Mouse (Mus musculus) adrenal gland, adult 8-10 months (tissue): Measurements from ENCODE around the gene Arvcf. TPM values are rescaled to one million over a fixed set of nuclear protein-coding genes. Genes with fewer than 3 reads are reported as not detected.
A peak's percentile ranks its signal among the peaks of the same experiment; 100 is the strongest.

ENCODE experiments used
- DNase-seq: peaks from one replicate; pipeline ENCODE4 v3.0.0; 2022
- total RNA-seq, 4 experiments: library from RNA; stranded (reverse); gene quantifications; 2 replicates each; pipeline ENCODE4 v1.2.4; 2022

Arvcf gene
- total RNA-seq, 4 experiments from 2014 or later: 25.5 to 67.0 (median 52.7) TPM

DNA sequence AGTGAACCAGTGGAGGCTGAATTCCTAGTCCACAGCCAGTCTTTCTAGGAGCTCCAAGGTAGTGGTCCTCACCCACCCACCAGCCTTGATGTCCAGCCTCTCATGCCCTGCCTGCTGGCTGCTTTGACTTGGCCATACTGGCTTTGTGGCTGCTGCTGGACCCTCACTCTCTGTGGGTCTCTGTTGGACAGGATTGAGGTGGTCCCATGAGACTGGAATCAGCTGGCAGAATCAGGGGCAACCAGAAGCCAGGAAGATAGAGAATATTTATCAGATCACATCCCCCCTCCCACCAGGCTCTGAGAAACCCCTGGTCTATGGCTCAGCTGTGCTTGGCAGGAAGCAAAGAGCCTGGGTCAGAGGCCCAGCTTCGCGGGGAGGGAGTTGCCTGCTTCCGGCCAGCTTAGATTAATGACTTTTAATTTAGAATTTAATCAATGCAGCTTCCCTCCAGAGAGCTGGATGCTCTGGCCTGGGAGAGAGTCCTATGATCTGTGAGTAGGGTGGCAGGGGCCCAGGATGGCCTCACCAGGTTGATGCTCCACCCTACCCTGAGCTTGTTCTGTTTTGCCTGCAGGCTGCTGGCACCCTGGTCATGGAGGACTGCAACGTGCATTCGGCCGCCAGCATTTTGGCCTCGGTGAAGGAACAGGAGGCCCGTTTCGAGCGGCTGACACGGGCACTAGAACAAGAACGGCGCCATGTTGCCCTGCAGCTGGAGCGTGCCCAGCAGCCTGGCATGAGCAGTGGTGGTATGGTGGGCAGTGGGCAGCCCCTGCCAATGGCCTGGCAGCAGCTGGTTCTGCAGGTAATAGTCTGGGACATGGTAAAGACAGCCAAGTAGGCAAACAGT is 40.8 kb downstream of the Arvcf start:
- no peak for DNase-seq

DNA sequence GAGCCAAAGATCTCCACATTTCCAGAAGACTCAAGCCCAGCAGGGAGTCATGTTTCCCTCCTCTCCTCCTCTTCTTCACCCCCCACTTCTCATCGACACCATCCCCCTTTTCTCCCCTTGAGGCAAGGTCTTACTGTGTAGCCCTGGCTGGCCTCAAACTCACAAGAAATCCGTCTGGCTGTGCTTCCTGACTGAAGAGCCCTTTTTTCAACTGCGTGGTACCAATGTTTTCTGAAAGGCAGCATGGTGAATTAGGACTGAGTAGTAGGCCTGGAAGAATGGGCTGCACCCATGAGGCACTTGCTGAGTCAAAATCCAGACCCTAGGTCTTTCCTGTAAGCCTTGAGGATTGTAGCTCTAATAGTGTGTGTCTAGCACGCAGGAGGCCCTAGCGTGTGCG is 42.4 kb downstream of the Arvcf start:
- no peak for DNase-seq

DNA sequence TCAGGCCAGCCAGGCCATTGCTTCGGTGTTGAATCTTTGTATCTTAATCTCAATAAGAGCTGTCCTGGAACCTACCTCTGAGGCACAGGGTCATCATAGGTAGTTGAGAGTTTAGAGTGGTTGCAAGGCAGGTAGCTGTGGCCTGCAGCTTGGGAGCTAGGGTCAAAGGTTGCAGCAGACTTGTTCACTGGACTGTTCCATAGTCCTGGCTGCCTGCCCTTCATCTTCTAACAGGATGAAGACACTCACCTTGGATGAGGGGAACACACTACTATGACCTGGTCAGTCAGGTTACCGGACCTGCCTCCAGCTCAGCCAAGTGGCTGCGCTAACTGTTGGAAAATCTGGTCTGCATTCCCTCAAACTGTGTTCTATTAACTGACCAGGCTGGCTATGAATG is 43.1 kb downstream of the Arvcf start:
- DNase-seq: no peak

DNA sequence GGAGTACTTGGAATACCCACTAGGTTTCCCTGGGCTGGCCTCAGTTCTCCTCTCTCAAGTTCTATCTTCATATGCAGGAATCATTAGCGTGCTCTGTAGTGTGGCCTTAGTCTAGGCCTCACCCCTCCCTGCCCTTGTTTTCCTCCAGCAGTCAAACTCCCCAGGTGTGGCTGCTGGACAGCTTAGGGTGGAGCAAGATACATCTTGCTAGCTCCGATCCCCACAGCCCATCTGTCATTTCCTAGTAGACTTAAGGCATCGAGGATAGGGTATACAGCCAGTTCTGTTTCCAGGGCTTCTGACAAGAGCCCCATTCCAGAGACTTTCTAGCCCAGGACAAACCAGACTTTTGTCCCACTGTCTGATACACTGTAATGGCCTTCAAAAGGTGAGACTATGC is 43.7 kb downstream of the Arvcf start:
- no peak for DNase-seq

DNA sequence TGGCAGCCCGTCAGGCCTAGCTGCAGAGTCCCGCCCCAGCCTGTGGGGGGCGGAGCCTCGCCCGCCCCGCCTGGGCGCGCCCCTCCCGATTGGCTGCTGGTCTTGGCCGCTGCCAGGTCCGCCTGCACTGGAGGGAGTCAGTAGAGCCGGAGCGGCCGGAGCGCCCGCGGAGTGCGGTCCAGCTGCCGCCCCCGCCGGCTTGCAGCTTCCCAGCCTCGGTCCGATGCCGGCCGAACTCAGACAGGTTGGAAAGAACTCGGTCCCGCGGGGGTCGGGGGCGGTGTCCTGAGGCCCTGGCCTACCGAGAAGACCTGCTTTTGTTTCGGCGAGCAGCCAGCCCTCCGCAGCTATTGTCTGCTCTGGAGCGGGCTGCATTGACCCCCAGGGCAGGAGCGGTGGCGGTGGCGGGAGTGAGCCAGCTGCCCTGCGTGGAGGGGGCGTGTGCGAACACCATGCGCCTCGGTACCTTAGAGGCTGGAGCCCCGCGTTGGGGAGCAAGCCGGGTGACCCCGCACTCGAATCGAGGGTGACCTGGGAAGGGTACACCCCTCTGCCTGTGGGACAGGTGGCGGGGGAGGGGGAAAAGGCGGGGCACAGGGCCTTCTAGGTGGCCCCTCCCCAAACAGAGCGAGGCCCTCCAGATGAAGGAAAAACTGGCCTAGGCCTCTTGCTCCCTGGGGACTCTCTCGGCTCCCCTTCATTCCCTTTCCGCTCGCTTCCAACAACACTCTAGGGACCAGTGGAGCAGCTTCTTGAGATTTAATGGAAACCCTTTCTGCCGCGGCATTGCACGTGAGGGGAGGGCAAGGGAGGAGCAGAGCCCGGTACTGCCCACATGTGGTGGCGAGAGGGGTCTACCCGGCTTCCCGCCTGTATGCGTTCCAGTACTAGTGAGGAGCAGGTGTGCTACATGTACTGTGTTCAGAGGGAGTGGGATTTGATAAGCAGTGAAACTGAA is 44.8 kb downstream of the Arvcf start:
- peak; percentile 91 for DNase-seq

- DNase-seq: no peak
These were observed 45.6 kb downstream of the Arvcf start for GRCm38 (mm10) chr16:18393595-18393994.

DNA sequence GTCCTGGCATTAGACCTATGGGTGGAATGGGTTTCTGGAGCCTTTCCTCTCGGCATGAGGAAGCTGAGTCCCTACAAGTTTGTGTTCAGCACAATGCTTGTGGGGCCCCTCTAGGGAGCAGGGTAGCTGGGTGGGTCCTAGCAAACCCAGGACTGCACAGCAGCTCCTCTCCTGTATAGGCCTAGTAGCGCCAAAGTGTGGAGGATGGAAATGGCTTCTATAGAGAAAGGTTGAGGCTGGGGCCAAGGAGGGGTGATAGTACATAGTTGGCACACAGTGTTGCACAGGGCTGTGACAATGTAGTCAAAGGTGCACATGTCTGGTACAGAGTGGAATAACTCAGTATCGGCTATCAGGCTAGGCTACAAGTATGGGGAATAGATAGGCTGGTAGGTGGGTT is 46.1 kb downstream of the Arvcf start:
- no peak for DNase-seq

GRCm38 (mm10) chr16:18394777-18395619 is 47.0 kb downstream of the Arvcf start:
- no peak for DNase-seq

- DNase-seq: peak; percentile 71
These were observed 47.6 kb downstream of the Arvcf start for GRCm38 (mm10) chr16:18395620-18396036.

DNA sequence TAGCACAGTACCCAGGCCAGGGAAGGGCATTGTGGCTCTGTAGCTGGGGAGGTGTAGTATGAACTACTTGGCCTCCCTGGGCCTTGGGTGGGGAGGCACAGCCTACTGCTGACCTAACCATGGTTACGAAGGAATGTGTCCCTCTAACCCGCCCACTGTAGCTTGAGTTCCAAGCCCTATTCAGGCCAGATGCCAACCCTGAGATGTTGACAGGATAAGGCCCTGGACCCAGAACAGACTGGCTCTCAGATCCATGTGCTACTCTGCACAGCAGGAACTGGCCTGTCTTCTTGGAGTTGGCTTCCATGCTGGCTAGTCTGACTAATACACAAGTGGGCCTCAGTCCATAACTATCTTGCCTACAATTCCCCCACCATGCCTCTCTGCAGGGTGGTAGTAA is 48.2 kb downstream of the Arvcf start:
- DNase-seq: peak; percentile 80

DNA sequence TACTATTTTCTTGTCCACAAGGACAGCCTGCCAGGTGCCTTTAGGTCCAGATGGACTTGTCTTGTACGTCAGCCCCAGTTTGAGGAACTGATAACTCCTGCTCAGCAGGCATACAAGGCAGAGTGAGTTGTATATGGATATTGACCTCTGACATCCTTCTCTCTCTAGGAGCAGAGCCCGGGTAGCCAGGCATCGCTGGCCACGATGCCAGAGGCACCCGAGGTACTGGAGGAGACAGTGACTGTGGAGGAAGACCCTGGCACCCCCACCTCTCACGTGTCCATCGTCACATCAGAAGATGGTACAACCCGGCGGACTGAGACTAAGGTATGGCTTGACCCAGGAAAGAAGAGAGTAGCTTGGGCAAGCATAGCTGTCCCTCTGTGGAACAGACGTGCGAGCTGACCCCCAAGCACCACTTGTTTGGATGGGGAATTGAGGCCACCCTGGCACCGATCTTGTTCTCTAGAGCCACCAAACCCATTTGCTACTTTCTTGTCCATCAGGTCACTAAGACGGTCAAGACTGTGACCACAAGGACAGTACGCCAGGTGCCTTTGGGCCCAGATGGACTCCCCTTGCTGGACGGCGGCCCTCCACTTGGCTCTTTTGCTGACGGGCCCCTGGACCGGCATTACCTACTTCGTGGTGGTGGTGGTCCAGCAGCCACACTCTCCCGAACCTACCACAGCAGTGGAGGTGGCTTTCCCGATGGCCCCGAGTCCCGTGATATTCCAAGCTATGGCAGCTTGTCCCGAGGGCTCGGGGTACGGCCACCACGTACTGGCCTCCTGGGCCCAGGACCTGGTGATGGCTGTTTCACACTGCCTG is 49.0 kb downstream of the Arvcf start:
- no peak for DNase-seq

DNA sequence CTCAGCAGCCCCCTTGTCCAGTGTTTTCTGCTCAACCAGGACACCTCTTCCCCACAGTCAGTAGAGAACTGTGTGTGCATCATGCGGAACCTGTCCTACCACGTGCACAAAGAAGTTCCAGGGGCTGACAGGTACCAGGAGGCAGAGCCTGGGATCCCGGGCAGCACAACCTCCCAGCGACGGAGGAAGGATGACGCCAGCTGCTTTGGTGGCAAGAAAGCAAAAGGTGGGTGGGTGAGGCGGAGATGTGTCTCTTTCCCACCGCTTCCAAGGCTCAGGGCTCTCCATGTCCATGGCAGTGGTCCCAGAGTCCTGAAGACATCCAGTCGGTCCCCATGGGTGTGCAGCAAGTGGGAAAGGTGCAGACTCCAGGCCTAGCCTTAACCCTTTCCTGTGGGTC is 52.0 kb downstream of the Arvcf start:
- DNase-seq: no peak

DNA sequence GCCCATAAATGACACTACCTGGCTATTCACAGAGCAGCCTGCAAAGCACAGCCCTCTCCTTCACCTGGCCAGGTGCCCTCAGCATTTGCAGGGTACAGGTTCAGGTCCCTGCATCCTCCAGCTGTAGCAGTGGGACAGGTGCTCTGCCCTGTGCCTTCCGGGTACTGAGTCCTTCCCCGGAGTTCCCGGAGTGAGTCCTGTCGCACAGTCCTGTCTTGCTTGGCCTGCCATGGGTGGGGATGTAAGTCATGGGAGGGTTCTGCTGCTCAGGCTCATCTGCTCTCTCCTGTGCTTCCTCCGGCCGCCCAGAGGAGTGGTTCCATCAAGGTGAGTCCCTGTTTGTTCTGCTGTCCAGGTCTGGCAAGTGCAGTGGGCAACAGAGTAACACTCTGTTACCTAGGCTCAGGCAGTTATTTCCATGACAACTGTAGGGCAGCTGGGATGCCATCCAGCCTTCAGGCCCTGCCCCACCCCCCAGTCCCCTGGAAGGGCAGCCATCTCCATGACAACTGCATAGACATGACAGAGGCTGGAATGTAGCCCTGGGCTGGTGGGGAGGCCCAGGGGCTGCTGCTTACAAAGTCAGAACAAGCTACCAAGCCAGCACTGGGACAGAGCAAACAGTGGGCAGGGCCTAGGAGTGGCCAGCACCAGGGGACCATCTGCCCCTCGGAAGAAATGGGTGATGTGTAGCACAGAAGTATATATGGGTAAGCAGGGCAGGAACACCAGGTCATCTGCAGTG is 52.7 kb downstream of the Arvcf start:
- no peak for DNase-seq

DNA sequence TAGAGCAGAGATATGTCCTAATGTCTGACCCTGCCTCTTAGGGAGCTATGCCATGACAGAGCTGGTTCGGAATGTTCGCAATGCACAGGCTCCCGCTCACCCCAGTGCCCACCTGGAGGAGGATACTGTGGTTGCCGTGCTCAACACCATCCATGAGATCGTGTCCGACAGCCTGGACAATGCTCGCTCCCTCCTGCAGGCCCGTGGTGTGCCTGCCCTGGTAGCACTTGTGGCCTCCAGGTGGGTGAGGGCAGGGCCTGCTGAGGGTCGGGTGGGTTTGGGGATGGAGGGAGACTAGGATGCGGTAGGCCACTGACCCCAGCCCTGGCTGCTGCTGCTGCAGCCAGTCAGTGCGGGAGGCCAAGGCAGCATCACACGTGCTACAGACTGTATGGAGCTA is 55.3 kb downstream of the Arvcf start:
- DNase-seq: no peak

DNA sequence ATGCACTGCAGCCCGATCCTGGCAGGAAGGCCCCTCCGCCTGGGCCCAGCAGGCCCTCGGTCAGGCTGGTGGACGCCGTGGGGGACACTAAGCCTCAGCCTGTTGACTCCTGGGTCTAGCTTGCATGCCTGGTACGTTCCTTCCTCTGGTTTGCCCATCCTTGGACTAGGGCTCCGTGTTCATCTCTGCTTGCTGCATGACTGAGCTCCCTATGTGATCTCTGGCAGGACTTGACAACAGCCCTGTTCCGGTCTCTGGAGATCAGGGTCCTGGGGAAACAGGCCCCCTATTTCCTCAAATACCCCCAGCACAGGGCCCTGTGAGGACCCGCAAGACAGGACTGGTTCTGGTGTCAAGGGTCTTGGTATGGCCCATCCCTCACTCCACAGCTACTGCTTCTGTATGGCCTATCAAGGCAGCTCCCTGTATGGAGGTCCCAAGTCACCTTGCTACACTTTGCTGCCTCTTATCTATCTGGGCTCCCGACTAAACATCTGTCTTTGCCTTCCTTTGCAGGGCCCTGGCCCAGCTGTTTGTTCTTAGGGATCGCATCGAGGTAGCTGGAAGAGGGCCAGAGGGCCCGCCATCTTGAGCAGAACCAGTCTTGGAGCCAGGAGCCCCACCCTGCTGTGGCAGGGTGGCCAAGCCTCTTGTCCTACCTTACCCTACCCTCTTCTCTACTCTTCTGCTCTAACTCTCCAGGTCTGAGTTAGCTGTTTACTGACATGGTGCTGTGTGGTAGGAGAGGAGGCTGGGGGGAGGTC is 57.3 kb downstream of the Arvcf start:
- DNase-seq: no peak

DNA sequence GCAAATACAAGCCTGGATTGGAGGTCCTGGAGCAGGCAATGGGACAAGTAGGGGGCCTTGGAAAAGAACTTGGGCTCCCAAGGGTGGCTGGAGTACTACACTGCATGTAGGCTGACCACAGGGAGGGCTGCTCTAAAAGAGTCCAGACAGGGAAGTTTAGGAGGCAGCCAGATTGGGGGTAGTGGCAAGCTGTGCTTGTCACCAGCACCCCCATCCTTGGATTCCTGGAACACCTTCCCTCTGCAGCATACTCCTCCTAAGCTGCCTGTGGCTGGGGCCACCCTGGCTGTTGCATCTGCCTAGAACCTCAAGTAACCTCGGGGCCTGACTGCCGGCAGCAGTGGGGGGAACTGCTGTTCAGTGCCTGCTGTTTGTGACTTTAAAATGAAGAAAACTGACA is 57.9 kb downstream of the Arvcf start:
- no peak for DNase-seq

DNA sequence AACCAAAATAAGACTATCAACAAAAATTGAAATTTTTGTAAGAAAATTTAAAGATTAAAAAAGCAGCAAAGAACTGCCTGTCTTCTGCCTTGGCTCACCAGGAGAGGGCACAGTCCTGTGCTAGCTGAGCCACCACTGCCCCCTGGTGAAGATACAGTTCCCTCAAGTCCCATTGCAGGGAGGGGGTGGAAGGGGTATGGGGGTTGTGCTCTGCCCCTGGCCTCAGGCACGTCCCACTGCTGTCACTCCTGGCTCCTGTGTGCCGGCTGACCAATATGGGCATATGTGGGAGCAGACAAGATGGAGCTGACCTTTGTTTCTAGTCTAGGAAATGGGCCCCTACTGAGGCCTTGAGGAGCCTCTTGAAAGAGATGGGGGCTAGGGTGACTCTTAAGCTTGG is 58.3 kb downstream of the Arvcf start:
- no peak for DNase-seq

GRCm38 (mm10) chr16:18407912-18408311 is 59.9 kb downstream of the Arvcf start:
- DNase-seq: no peak

DNA sequence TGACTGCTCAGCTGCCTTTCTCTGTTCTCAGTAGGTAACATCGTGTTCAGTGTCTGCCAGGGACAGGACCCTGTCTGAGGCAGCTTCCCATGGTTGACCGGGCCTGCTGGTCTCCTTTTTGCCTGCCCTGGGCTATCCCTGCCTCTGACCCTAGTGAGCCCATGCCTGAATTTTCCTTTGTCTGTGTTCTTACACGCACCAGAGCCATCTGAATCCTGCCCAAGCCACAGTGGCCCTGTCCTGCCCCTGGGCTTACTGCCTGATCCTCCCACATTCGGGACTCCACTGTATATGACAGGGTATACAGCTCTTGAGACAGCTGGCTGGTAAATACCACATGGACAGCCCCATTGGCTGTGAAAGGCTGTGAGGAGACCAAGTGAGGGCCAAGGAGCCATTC is 61.8 kb downstream of the Arvcf start:
- DNase-seq: no peak

- DNase-seq: no peak
These were observed 62.4 kb downstream of the Arvcf start for GRCm38 (mm10) chr16:18410418-18410817.
